Mouse (Mus musculus): ENCODE data around the gene Dhdh. TPM values are rescaled to one million over a fixed set of nuclear protein-coding genes. Genes with fewer than 3 reads are reported as not detected.
A peak's percentile ranks its signal among the peaks of the same experiment; 100 is the strongest.
"Not testable (repeated sequence)": the region's sequence is repeated elsewhere in the genome, so short reads cannot be mapped to it uniquely, and the experiment has no call there.

Gene Dhdh
- 2.8 and 3.4 TPM in 2 replicates for polyA plus RNA-seq (2015; fragmentation: Nextera tagmentation; extraction: Ambion mirVana)

GRCm38 (mm10) chr7:45488293-45489204, at the start of gene Dhdh:
Gene Dhdh, minus strand, starts transcription at chr7:45488805.
- 10% methylated on average over 38 of the region's 38 CpGs for WGBS
- Histone ChIP-seq H3K36me3 (peaks cover 11% of the 10 kb centered on the region), H3K4me3 (peak within 1 kb of the TSS; percentile 50)

GRCm38 (mm10) chr7:45537602-45538001, 49.0 kb upstream of the Dhdh start:
- Histone ChIP-seq H3K9ac (peak overlapping the region; percentile 48), H3K9me3 (no peaks in the 10 kb centered on the region), H3K27me3 (no peaks in the 10 kb centered on the region), H3K36me3 (no peaks in the 10 kb centered on the region), H3K27ac (no peak overlapping the region), H3K4me3 (peak overlapping the region; percentile 52), H3K4me1 (peaks cover 8% of the 10 kb centered on the region), H3K4me2 (peak overlapping the region; percentile 85)
- 79% methylated on average over 10 of the region's 10 CpGs for WGBS
- no peak for ATAC-seq (ENCODE audit: borderline replicate concordance, extremely low read depth, low FRiP score, low TSS enrichment)

More at GRCm38 (mm10) chr7:45488293-45489204, at the start of gene Dhdh:
- H3K9ac ChIP-seq = peak within 1 kb of the TSS; percentile 52
- peak; percentile 51; the same call in 1 of the 2 replicates for ATAC-seq (ENCODE audit: borderline replicate concordance, extremely low read depth, low FRiP score, low TSS enrichment)
- H3K9me3 ChIP-seq = no peaks in the 10 kb centered on the region
- H3K27ac ChIP-seq = peak within 1 kb of the TSS; percentile 57; the same call in 1 of the 2 replicates
- peak within 1 kb of the TSS; percentile 82 for H3K4me2 ChIP-seq
- H3K4me1 ChIP-seq = peaks cover 14% of the 10 kb centered on the region; the same call in 1 of the 2 replicates
- no peaks in the 10 kb centered on the region for H3K27me3 ChIP-seq

- Histone ChIP-seq H3K27me3 (no peaks in the 10 kb centered on the region), H3K36me3 (no peaks in the 10 kb centered on the region), H3K4me1 (peaks cover 11% of the 10 kb centered on the region), H3K9ac (no peak overlapping the region), H3K9me3 (no peaks in the 10 kb centered on the region), H3K27ac (no peak overlapping the region), H3K4me3 (no peak overlapping the region), H3K4me2 (no peak overlapping the region)
- WGBS = 60% methylated on average over 1 of the region's 1 CpGs
- no peak for ATAC-seq (ENCODE audit: borderline replicate concordance, extremely low read depth, low FRiP score, low TSS enrichment)
These were observed 47.1 kb upstream of the Dhdh start for GRCm38 (mm10) chr7:45535676-45536075.

- Histone ChIP-seq H3K27ac (no peak overlapping the region), H3K9me3 (no peaks in the 10 kb centered on the region), H3K4me1 (peaks cover 20% of the 10 kb centered on the region), H3K9ac (no peak overlapping the region; the same call in 1 of the 2 replicates), H3K4me3 (no peak overlapping the region), H3K4me2 (no peak overlapping the region), H3K36me3 (no peaks in the 10 kb centered on the region), H3K27me3 (no peaks in the 10 kb centered on the region)
- ATAC-seq (ENCODE audit: borderline replicate concordance, extremely low read depth, low FRiP score, low TSS enrichment) = no peak
- 46% methylated on average over 2 of the region's 2 CpGs for WGBS
These were observed 42.0 kb upstream of the Dhdh start for GRCm38 (mm10) chr7:45530643-45531042.

GRCm38 (mm10) chr7:45529461-45529860, 40.9 kb upstream of the Dhdh start:
- WGBS = 8% methylated on average over 6 of the region's 6 CpGs
- no peaks in the 10 kb centered on the region for H3K36me3 ChIP-seq
- H3K9me3 ChIP-seq = no peaks in the 10 kb centered on the region
- ATAC-seq (ENCODE audit: borderline replicate concordance, extremely low read depth, low FRiP score, low TSS enrichment) = no peak
- peak overlapping the region; percentile 19; the same call in 1 of the 2 replicates for H3K27ac ChIP-seq
- no peak overlapping the region for H3K4me3 ChIP-seq
- H3K4me2 ChIP-seq = peak overlapping the region; percentile 1; the same call in 1 of the 2 replicates
- H3K9ac ChIP-seq = no peak overlapping the region
- no peaks in the 10 kb centered on the region for H3K27me3 ChIP-seq
- H3K4me1 ChIP-seq = peaks cover 30% of the 10 kb centered on the region

- ATAC-seq (ENCODE audit: borderline replicate concordance, extremely low read depth, low FRiP score, low TSS enrichment); H3K9ac ChIP-seq; H3K4me2 ChIP-seq; H3K27me3 ChIP-seq; H3K36me3 ChIP-seq; H3K9me3 ChIP-seq: not testable (repeated sequence)
- Histone ChIP-seq H3K4me3 (0 out of 2 replicates have a peak overlapping the region, but pooled peaks have one; percentile 84), H3K27ac (peak overlapping the region; percentile 85; the same call in 1 of the 2 replicates), H3K4me1 (peaks cover 48% of the 10 kb centered on the region)
- WGBS = 91% methylated on average over 6 of the region's 6 CpGs
These were observed 38.6 kb upstream of the Dhdh start for GRCm38 (mm10) chr7:45527169-45527568.

- no peaks in the 10 kb centered on the region for H3K27me3 ChIP-seq
- 18% methylated on average over 7 of the region's 7 CpGs for WGBS
- H3K4me1 ChIP-seq = peaks cover 50% of the 10 kb centered on the region
- H3K9ac ChIP-seq = peak overlapping the region; percentile 92
- no peak for ATAC-seq (ENCODE audit: borderline replicate concordance, extremely low read depth, low FRiP score, low TSS enrichment)
- peak overlapping the region; percentile 84 for H3K4me3 ChIP-seq
- no peaks in the 10 kb centered on the region for H3K9me3 ChIP-seq
- H3K4me2 ChIP-seq = peak overlapping the region; percentile 71
- peak overlapping the region; percentile 85 for H3K27ac ChIP-seq
- peaks cover 4% of the 10 kb centered on the region; the same call in 1 of the 2 replicates for H3K36me3 ChIP-seq
These were observed 38.0 kb upstream of the Dhdh start for GRCm38 (mm10) chr7:45526474-45527120.

GRCm38 (mm10) chr7:45525809-45526473, 37.3 kb upstream of the Dhdh start, which contains the start of the genes Ppp1r15a and Plekha4:
Gene Ppp1r15a, minus strand, starts transcription at chr7:45526268.
Gene Plekha4, plus strand, starts transcription at chr7:45526330.
- Histone ChIP-seq H3K9ac (peak within 1 kb of the TSS; percentile 92), H3K36me3 (peaks cover 4% of the 10 kb centered on the region; the same call in 1 of the 2 replicates), H3K27ac (peak within 1 kb of the TSS; percentile 85), H3K4me3 (peak within 1 kb of the TSS; percentile 84), H3K27me3 (no peaks in the 10 kb centered on the region), H3K4me2 (peak within 1 kb of the TSS; percentile 71), H3K4me1 (peaks cover 55% of the 10 kb centered on the region), H3K9me3 (no peaks in the 10 kb centered on the region)
- WGBS = under 1% methylated on average over 54 of the region's 54 CpGs
- ATAC-seq (ENCODE audit: borderline replicate concordance, extremely low read depth, low FRiP score, low TSS enrichment) = peak; percentile 75

- Histone ChIP-seq H3K4me2 (peak overlapping the region; percentile 71), H3K4me3 (peak overlapping the region; percentile 84), H3K9me3 (no peaks in the 10 kb centered on the region), H3K27me3 (no peaks in the 10 kb centered on the region), H3K27ac (peak overlapping the region; percentile 85), H3K9ac (peak overlapping the region; percentile 92), H3K4me1 (peaks cover 46% of the 10 kb centered on the region), H3K36me3 (peaks cover 4% of the 10 kb centered on the region; the same call in 1 of the 2 replicates)
- no peak for ATAC-seq (ENCODE audit: borderline replicate concordance, extremely low read depth, low FRiP score, low TSS enrichment)
- WGBS = 9% methylated on average over 12 of the region's 12 CpGs
These were observed 36.4 kb upstream of the Dhdh start for GRCm38 (mm10) chr7:45524841-45525621.

- Histone ChIP-seq H3K9ac (no peak overlapping the region), H3K27ac (no peak overlapping the region), H3K4me2 (0 out of 2 replicates have a peak overlapping the region, but pooled peaks have one; percentile 9), H3K4me1 (peaks cover 39% of the 10 kb centered on the region), H3K9me3 (no peaks in the 10 kb centered on the region), H3K36me3 (peaks cover 4% of the 10 kb centered on the region; the same call in 1 of the 2 replicates), H3K27me3 (no peaks in the 10 kb centered on the region), H3K4me3 (0 out of 2 replicates have a peak overlapping the region, but pooled peaks have one; percentile 8)
- WGBS = 81% methylated on average over 13 of the region's 13 CpGs
- ATAC-seq (ENCODE audit: borderline replicate concordance, extremely low read depth, low FRiP score, low TSS enrichment) = no peak
These were observed 35.1 kb upstream of the Dhdh start for GRCm38 (mm10) chr7:45523678-45524170.
